Comparison of ENCODE assay signal across 8 mouse cellular contexts in the genomic region with DNA sequence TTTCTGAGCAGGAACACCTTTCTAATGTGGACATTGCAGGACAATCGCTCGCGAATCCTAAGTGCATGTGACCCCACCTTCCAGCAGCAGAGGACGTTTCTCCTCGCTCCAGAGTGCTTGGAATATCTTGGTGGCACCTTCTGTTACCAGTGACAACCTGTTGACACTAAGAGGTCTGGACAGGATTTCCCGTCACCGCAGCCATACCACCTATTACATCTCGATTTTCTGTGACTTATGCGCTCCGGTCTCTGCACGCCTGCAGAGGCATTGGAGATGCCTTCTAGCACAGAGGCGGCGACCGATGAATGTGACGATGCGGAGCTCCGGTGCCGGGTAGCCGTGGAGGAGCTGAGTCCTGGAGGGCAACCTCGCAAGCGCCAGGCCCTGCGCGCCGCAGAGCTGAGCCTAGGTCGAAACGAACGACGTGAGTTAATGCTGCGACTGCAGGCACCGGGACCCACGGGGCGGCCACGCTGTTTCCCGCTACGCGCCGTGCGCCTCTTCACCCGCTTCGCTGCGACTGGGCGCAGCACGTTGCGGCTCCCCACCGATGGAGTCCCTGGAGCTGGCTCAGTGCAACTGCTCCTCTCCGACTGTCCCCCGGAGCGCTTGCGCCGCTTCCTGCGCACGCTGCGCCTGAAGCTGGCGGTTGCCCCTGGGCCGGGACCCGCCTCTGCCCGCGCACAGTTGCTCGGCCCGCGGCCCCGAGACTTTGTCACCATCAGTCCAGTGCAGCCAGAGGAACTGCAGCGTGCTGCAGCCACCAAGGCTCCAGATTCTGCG. TPM values are rescaled to one million over a fixed set of nuclear protein-coding genes. Genes with fewer than 3 reads are reported as not detected.
DNase-seq lines count a peak whose midpoint lies in the region; ATAC-seq and TF ChIP-seq lines count a peak whose summit lies in the region.

No protein-coding gene starts in this region.

- H3K4me2 ChIP-seq in heart, embryonic 12.5 days, result peak overlapping the region; percentile 98
- H3K4me2 ChIP-seq in limb, embryonic 14.5 days (replicated peaks; ENCODE audit: low read depth, low read length, severe bottlenecking), result peak overlapping the region; percentile 99
- H3K4me2 ChIP-seq in neural tube, embryonic 12.5 days (replicated peaks), result peak overlapping the region; percentile 100

- WGBS in cerebellum, adult 2 months, result under 1% methylated on average over 64 of the region's 64 CpGs
- under 1% methylated on average over 64 of the region's 64 CpGs for WGBS in thymus, adult 2 months
- WGBS in heart, embryonic 12.5 days, result under 1% methylated on average over 64 of the region's 64 CpGs
- under 1% methylated on average over 64 of the region's 64 CpGs for WGBS in limb, embryonic 14.5 days
- under 1% methylated on average over 64 of the region's 64 CpGs for WGBS in neural tube, embryonic 12.5 days

- H3K27me3 ChIP-seq in cerebellum, adult 2 months (ENCODE audit: control insufficient read depth, insufficient read depth, low read length), result no peaks in the 10 kb centered on the region
- no peaks in the 10 kb centered on the region for H3K27me3 ChIP-seq in thymus, adult 2 months (ENCODE audit: control insufficient read depth, insufficient read depth, low read length)
- H3K27me3 ChIP-seq in heart, embryonic 12.5 days (replicated peaks), result no peaks in the 10 kb centered on the region
- no peaks in the 10 kb centered on the region for H3K27me3 ChIP-seq in limb, embryonic 14.5 days (ENCODE audit: control insufficient read depth, insufficient read depth, low read length)
- no peaks in the 10 kb centered on the region for H3K27me3 ChIP-seq in neural tube, embryonic 12.5 days (replicated peaks)

- H3K36me3 ChIP-seq in thymus, adult 2 months (ENCODE audit: control insufficient read depth, insufficient read depth, low read length), result no peaks in the 10 kb centered on the region
- peaks cover 29% of the 10 kb centered on the region for H3K36me3 ChIP-seq in heart, embryonic 12.5 days
- H3K36me3 ChIP-seq in limb, embryonic 14.5 days (ENCODE audit: control insufficient read depth, insufficient read depth, low read length), result peaks cover 11% of the 10 kb centered on the region
- H3K36me3 ChIP-seq in neural tube, embryonic 12.5 days, result peaks cover 18% of the 10 kb centered on the region

- TF ChIP-seq POLR2A in cerebellum, adult 2 months (IDR thresholded peaks at IDR 0.05; ENCODE audit: borderline replicate concordance, insufficient read depth, low read length), result no peak
- 0 out of 2 replicates have a peak, but pooled peaks have one; percentile 36 for TF ChIP-seq POLR2A in thymus, adult 2 months (IDR thresholded peaks at IDR 0.05; ENCODE audit: control insufficient read depth, extremely low read depth, insufficient read depth, low read length, poor library complexity)
- TF ChIP-seq POLR2A in limb, embryonic 14.5 days (IDR thresholded peaks at IDR 0.05; ENCODE audit: borderline replicate concordance, extremely low read depth, insufficient read depth, insufficient read length), result no peak

- peak; percentile 62 for ATAC-seq in heart, embryonic 12.5 days (ENCODE audit: insufficient number of reproducible peaks, low FRiP score)
- no peak for ATAC-seq in limb, embryonic 14.5 days (ENCODE audit: low FRiP score, low read depth)
- peak; percentile 31 for ATAC-seq in neural tube, embryonic 12.5 days (ENCODE audit: low FRiP score, low read depth)

- peak overlapping the region; percentile 49 for H3K4me3 ChIP-seq in cerebellum, adult 2 months (replicated peaks; ENCODE audit: insufficient read depth, low read depth, low read length)
- H3K4me3 ChIP-seq in thymus, adult 2 months (ENCODE audit: control insufficient read depth, insufficient read depth, low read length), result peak overlapping the region; percentile 50
- peak overlapping the region; percentile 77 for H3K4me3 ChIP-seq in heart, embryonic 12.5 days
- peak overlapping the region; percentile 56 for H3K4me3 ChIP-seq in limb, embryonic 14.5 days (replicated peaks; ENCODE audit: low read length)
- peak overlapping the region; percentile 60 for H3K4me3 ChIP-seq in neural tube, embryonic 12.5 days

- H3K4me1 ChIP-seq in cerebellum, adult 2 months (ENCODE audit: control insufficient read depth, insufficient read depth, low read length), result peaks cover 6% of the 10 kb centered on the region; the same call in 1 of the 2 replicates
- peaks cover 24% of the 10 kb centered on the region for H3K4me1 ChIP-seq in thymus, adult 2 months (replicated peaks; ENCODE audit: control insufficient read depth, insufficient read depth, low read length)
- peaks cover 12% of the 10 kb centered on the region for H3K4me1 ChIP-seq in heart, embryonic 12.5 days (replicated peaks)
- H3K4me1 ChIP-seq in limb, embryonic 14.5 days (ENCODE audit: control insufficient read depth, insufficient read depth, low read length), result peaks cover 26% of the 10 kb centered on the region
- H3K4me1 ChIP-seq in neural tube, embryonic 12.5 days, result peaks cover 28% of the 10 kb centered on the region

- DNase-seq in cerebellum, adult 2 months, result no peak
- no peak for DNase-seq in cerebellum, adult 11 months
- DNase-seq in thymus, adult 2 months, result peak; percentile 41
- DNase-seq in thymus, adult 18-20 months, result no peak
- no peak for DNase-seq in limb, embryonic 14.5 days (ENCODE audit: low spot score)
- DNase-seq in urinary bladder, postnatal 14 days (ENCODE audit: low spot score), result no peak

- peak overlapping the region; percentile 74 for H3K9ac ChIP-seq in heart, embryonic 12.5 days
- peak overlapping the region; percentile 69 for H3K9ac ChIP-seq in limb, embryonic 14.5 days (ENCODE audit: low read depth, low read length, severe bottlenecking)
- peak overlapping the region; percentile 72 for H3K9ac ChIP-seq in neural tube, embryonic 12.5 days

- no peak for TF ChIP-seq CTCF in cerebellum, adult 2 months (IDR thresholded peaks at IDR 0.05; ENCODE audit: borderline replicate concordance, insufficient read depth, low read depth, low read length)
- no peak for TF ChIP-seq CTCF in thymus, adult 2 months (IDR thresholded peaks at IDR 0.05; ENCODE audit: borderline replicate concordance, control insufficient read depth, extremely low read depth, insufficient read depth, low read length, poor library complexity)

- no peak overlapping the region for H3K27ac ChIP-seq in cerebellum, adult 2 months (ENCODE audit: insufficient read depth, low read length)
- no peak overlapping the region for H3K27ac ChIP-seq in thymus, adult 2 months (ENCODE audit: control insufficient read depth, insufficient read depth, low read length)
- H3K27ac ChIP-seq in heart, embryonic 12.5 days (ENCODE audit: poor library complexity, severe bottlenecking), result peak overlapping the region; percentile 67
- no peak overlapping the region for H3K27ac ChIP-seq in limb, embryonic 14.5 days (replicated peaks; ENCODE audit: low read depth, low read length)
- no peak overlapping the region for H3K27ac ChIP-seq in neural tube, embryonic 12.5 days

- H3K9me3 ChIP-seq in heart, embryonic 12.5 days (replicated peaks), result no peaks in the 10 kb centered on the region
- H3K9me3 ChIP-seq in limb, embryonic 14.5 days (ENCODE audit: control insufficient read depth, low read length), result no peaks in the 10 kb centered on the region
- H3K9me3 ChIP-seq in neural tube, embryonic 12.5 days, result no peaks in the 10 kb centered on the region

RNA-seq across cellular contexts. Expression of gene Pif1, which starts 0.8 kb away (rescaled TPM):
- 0.11 and 0.14 TPM in 2 replicates for polyA plus RNA-seq in cerebellum, adult 2 months (2012; rRNA removed)
- polyA plus RNA-seq in thymus, adult 2 months (2012; rRNA removed), result 37.5 and 55.4 TPM in 2 replicates
- 12.4 and 14.4 TPM in 2 replicates for polyA plus RNA-seq in heart, embryonic 12.5 days (2016; fragmentation: Nextera tagmentation; extraction: Ambion mirVana)
- polyA plus RNA-seq in limb, embryonic 14.5 days (2012; rRNA removed), result 16.2 and 19.2 TPM in 2 replicates
- polyA plus RNA-seq in limb, embryonic 14.5 days (2014; fragmentation: Nextera tagmentation; extraction: Ambion mirVana), result 7.2 and 9.6 TPM in 2 replicates
- polyA plus RNA-seq in neural tube, embryonic 12.5 days (2016; fragmentation: Nextera tagmentation; extraction: Ambion mirVana), result 14.7 and 15.8 TPM in 2 replicates

RNA-seq across cellular contexts. Expression of gene Plekho2, which starts 7.9 kb away (rescaled TPM):
- polyA plus RNA-seq in cerebellum, adult 2 months (2012; rRNA removed), result 27.3 and 28.5 TPM in 2 replicates
- polyA plus RNA-seq in thymus, adult 2 months (2012; rRNA removed), result 37.9 and 38.8 TPM in 2 replicates
- polyA plus RNA-seq in heart, embryonic 12.5 days (2016; fragmentation: Nextera tagmentation; extraction: Ambion mirVana), result 14.0 and 14.9 TPM in 2 replicates
- 14.2 and 17.1 TPM in 2 replicates for polyA plus RNA-seq in limb, embryonic 14.5 days (2012; rRNA removed)
- 14.4 and 14.7 TPM in 2 replicates for polyA plus RNA-seq in limb, embryonic 14.5 days (2014; fragmentation: Nextera tagmentation; extraction: Ambion mirVana)
- polyA plus RNA-seq in neural tube, embryonic 12.5 days (2016; fragmentation: Nextera tagmentation; extraction: Ambion mirVana), result 11.6 and 12.4 TPM in 2 replicates

RNA-seq across cellular contexts. Expression of gene Rbpms2, which starts 41.7 kb away (rescaled TPM):
- 8.8 and 10.7 TPM in 2 replicates for polyA plus RNA-seq in cerebellum, adult 2 months (2012; rRNA removed)
- polyA plus RNA-seq in thymus, adult 2 months (2012; rRNA removed), result 10.5 and 11.5 TPM in 2 replicates
- 132 and 135 TPM in 2 replicates for polyA plus RNA-seq in heart, embryonic 12.5 days (2016; fragmentation: Nextera tagmentation; extraction: Ambion mirVana)
- 19.3 and 31.9 TPM in 2 replicates for polyA plus RNA-seq in limb, embryonic 14.5 days (2012; rRNA removed)
- 10.3 and 13.8 TPM in 2 replicates for polyA plus RNA-seq in limb, embryonic 14.5 days (2014; fragmentation: Nextera tagmentation; extraction: Ambion mirVana)
- polyA plus RNA-seq in neural tube, embryonic 12.5 days (2016; fragmentation: Nextera tagmentation; extraction: Ambion mirVana), result 10.2 and 10.3 TPM in 2 replicates
